Mouse (Mus musculus) frontal cortex, postnatal 10 days (tissue): ENCODE measurements around the gene Crebzf.

Experiments used
- DNase-seq, 2 experiments: peaks; one replicate each; pipeline ENCODE4 v3.0.0; 2022; ENCODE audit warnings: low spot score in 2 of 2, mixed read lengths in 1 of 2

Gene Crebzf

DNA sequence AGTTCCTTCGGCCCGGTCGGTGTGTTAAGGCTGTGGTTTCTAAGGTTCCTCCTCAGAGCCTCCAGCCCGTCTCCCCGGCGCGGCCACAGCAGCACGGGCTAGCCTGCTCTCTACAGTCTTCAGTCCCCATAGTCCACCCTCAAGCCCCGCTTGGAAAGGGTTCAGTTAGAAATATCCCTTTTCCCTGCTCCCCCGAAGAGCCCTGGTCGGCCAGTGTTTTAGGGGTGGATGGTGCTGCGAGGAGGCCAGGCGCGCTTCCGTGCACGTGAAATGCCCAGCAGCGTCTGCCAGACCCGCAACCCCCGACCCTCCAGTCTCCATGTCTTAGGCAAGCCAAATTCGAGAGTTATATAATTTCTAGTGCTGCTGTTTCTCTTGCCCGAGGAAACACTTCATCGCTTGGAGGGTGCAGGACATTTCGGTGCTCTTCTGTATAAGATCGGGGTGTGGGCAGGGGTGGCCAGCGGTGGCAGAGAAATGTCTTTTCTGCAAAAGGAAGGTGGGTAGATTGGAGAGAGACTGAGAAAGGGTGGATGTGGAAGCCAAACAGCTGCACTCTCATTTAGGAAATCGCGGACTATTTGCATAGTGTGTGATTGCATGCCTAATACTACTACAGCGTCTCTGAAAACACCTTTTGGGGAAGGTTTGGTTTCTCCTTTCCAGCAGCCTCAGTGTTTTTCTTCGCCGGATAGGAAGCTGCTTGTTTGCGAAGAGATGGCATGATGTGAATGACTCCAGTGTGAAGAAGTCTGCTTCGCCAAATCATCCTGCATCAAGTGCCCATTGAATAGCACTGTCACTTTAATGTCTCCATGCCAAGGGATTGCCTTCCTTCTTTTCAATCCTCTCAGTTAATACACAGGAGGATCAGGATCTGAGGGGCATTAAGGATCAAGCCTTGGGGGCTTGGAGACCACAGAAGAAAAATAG, 34.0 kb downstream of the Crebzf start, which contains the start of gene Dlg2:
Gene Dlg2 (plus strand): TSS at position 360 of the 933 bp plus-strand sequence.
- DNase-seq: peak in 1 of 2 experiments; percentile 33

DNA sequence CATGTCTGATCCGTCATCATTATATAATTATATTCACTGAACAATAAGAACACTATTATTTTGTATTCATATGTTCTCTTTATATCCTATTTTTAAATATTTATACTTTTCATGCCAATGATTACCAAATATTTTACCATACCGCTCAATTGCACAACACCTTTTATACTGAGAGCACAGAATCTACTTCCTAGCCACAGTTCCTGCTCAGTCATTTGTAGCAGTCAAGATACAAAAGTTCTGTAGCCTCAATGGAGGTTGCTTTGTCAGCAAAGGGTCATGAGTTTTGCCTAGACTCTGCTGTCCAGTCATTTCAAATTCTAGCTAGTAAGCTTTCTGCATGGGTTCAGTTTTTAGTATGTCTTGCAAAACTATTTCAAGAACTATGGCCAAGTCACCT, 40.1 kb downstream of the Crebzf start:
- DNase-seq: no peak
